Mouse (Mus musculus): ENCODE measurements around the gene Rpl22. TPM values are rescaled to one million over a fixed set of nuclear protein-coding genes. Genes with fewer than 3 reads are reported as not detected.

The Rpl22 gene
- polyA plus RNA-seq, 1 experiment from 2014 or later: 441 TPM

DNA sequence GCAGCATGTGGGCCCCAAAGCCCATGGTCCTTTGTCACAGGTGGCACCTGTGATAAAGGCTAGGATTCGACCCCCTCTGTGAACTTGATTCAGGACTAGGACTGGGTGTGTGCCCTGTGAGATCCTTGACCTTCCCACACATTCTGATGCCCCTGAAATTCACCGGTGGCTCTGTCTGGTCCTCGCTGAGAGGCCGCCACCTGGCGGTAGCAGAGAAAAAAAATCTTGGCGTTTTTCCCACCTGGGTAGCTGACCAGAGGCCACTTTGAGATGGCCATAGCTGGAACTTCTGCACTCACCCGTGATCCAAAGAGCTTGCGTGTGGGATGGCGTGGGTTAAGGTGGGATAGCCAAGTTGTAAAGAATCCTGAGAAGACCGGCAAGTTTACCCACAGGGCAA lies 40.0 kb upstream of the Rpl22 start:
- no peak overlapping the region for H3K27ac ChIP-seq (replicated peaks; ENCODE audit: low read depth, low read length)
- no peaks in the 10 kb centered on the region for H3K36me3 ChIP-seq (replicated peaks; ENCODE audit: control insufficient read depth, insufficient read depth, low read depth, low read length)
- no peaks in the 10 kb centered on the region for H3K9me3 ChIP-seq (replicated peaks; ENCODE audit: control insufficient read depth, low read length)
- peaks cover 87% of the 10 kb centered on the region for H3K27me3 ChIP-seq (ENCODE audit: control insufficient read depth, insufficient read depth, low read length)
- no peak overlapping the region for H3K4me3 ChIP-seq (ENCODE audit: low read depth, low read length)
- 3% methylated on average over 10 of the region's 10 CpGs for WGBS
- peaks cover 7% of the 10 kb centered on the region for H3K4me1 ChIP-seq (ENCODE audit: control insufficient read depth, insufficient read depth, low read length)
- no peak overlapping the region for H3K4me2 ChIP-seq (ENCODE audit: low read depth, low read length)
- DNase-seq (ENCODE audit: low spot score) (peak; percentile 78), ATAC-seq (replicated peaks; ENCODE audit: insufficient number of reproducible peaks, low FRiP score, low TSS enrichment, low read depth) (no peak)
- no peak overlapping the region for H3K9ac ChIP-seq (replicated peaks; ENCODE audit: low read length)

- H3K9me3 ChIP-seq (replicated peaks; ENCODE audit: control insufficient read depth, low read length): no peaks in the 10 kb centered on the region
- peak overlapping the region; percentile 21 for H3K4me2 ChIP-seq (ENCODE audit: low read depth, low read length)
- 0 out of 2 replicates have a peak overlapping the region, but pooled peaks have one; percentile 11 for H3K4me3 ChIP-seq (ENCODE audit: low read depth, low read length)
- H3K4me1 ChIP-seq (ENCODE audit: control insufficient read depth, insufficient read depth, low read length): peaks cover 7% of the 10 kb centered on the region
- WGBS: 2% methylated on average over 32 of the region's 32 CpGs
- DNase-seq (ENCODE audit: low spot score) (no peak), ATAC-seq (replicated peaks; ENCODE audit: insufficient number of reproducible peaks, low FRiP score, low TSS enrichment, low read depth) (no peak)
- no peaks in the 10 kb centered on the region for H3K36me3 ChIP-seq (replicated peaks; ENCODE audit: control insufficient read depth, insufficient read depth, low read depth, low read length)
- peaks cover 89% of the 10 kb centered on the region for H3K27me3 ChIP-seq (ENCODE audit: control insufficient read depth, insufficient read depth, low read length)
- no peak overlapping the region for H3K27ac ChIP-seq (replicated peaks; ENCODE audit: low read depth, low read length)
- H3K9ac ChIP-seq (replicated peaks; ENCODE audit: low read length): no peak overlapping the region
Measured at GRCm38 (mm10) chr4:152286183-152286582, 39.4 kb upstream of the Rpl22 start.

DNA sequence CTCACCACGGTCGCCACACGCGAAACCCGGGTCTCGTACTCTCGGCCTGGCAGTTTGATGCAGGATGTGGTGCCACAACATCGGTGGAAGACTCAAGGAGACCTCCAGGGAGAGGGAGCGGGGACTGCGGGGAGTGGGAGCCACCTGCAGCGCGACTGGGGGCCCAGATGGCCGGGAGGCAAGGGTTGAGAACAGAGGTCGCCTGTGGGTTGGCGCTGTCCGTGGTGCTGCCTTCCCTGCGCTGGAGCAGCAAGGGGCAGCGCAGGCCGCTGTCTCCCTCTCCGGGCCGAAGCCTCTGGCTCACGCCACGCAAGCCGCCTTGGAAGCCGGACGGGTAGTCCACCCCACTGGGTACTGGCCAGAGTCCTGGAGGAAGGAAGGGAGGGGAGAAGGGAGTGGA lies 38.7 kb upstream of the Rpl22 start:
- Histone ChIP-seq H3K4me3 (ENCODE audit: low read depth, low read length) (no peak overlapping the region), H3K27ac (replicated peaks; ENCODE audit: low read depth, low read length) (no peak overlapping the region), H3K4me2 (ENCODE audit: low read depth, low read length) (no peak overlapping the region), H3K36me3 (replicated peaks; ENCODE audit: control insufficient read depth, insufficient read depth, low read depth, low read length) (no peaks in the 10 kb centered on the region), H3K4me1 (ENCODE audit: control insufficient read depth, insufficient read depth, low read length) (peaks cover 7% of the 10 kb centered on the region), H3K27me3 (ENCODE audit: control insufficient read depth, insufficient read depth, low read length) (peaks cover 89% of the 10 kb centered on the region), H3K9me3 (replicated peaks; ENCODE audit: control insufficient read depth, low read length) (no peaks in the 10 kb centered on the region), H3K9ac (replicated peaks; ENCODE audit: low read length) (no peak overlapping the region)
- ATAC-seq (replicated peaks; ENCODE audit: insufficient number of reproducible peaks, low FRiP score, low TSS enrichment, low read depth) (no peak), DNase-seq (ENCODE audit: low spot score) (peak; percentile 78)
- WGBS: 5% methylated on average over 26 of the region's 26 CpGs

GRCm38 (mm10) chr4:152287317-152288120 lies 38.0 kb upstream of the Rpl22 start:
- H3K9me3 ChIP-seq (replicated peaks; ENCODE audit: control insufficient read depth, low read length): no peaks in the 10 kb centered on the region
- ATAC-seq (replicated peaks; ENCODE audit: insufficient number of reproducible peaks, low FRiP score, low TSS enrichment, low read depth) (no peak), DNase-seq (ENCODE audit: low spot score) (no peak)
- H3K4me3 ChIP-seq (ENCODE audit: low read depth, low read length): no peak overlapping the region
- H3K4me2 ChIP-seq (ENCODE audit: low read depth, low read length): no peak overlapping the region
- H3K27me3 ChIP-seq (ENCODE audit: control insufficient read depth, insufficient read depth, low read length): peaks cover 89% of the 10 kb centered on the region
- H3K9ac ChIP-seq (replicated peaks; ENCODE audit: low read length): no peak overlapping the region
- H3K27ac ChIP-seq (replicated peaks; ENCODE audit: low read depth, low read length): no peak overlapping the region
- WGBS: 13% methylated on average over 19 of the region's 19 CpGs
- H3K36me3 ChIP-seq (replicated peaks; ENCODE audit: control insufficient read depth, insufficient read depth, low read depth, low read length): no peaks in the 10 kb centered on the region
- peaks cover 7% of the 10 kb centered on the region for H3K4me1 ChIP-seq (ENCODE audit: control insufficient read depth, insufficient read depth, low read length)

- H3K4me2 ChIP-seq (ENCODE audit: low read depth, low read length): no peak overlapping the region
- DNase-seq (ENCODE audit: low spot score) (no peak), ATAC-seq (replicated peaks; ENCODE audit: insufficient number of reproducible peaks, low FRiP score, low TSS enrichment, low read depth) (no peak)
- 40% methylated on average over 18 of the region's 18 CpGs for WGBS
- no peak overlapping the region for H3K4me3 ChIP-seq (ENCODE audit: low read depth, low read length)
- no peak overlapping the region for H3K27ac ChIP-seq (replicated peaks; ENCODE audit: low read depth, low read length)
- no peaks in the 10 kb centered on the region for H3K36me3 ChIP-seq (replicated peaks; ENCODE audit: control insufficient read depth, insufficient read depth, low read depth, low read length)
- peaks cover under 1% of the 10 kb centered on the region; the same call in 1 of the 2 replicates for H3K4me1 ChIP-seq (ENCODE audit: control insufficient read depth, insufficient read depth, low read length)
- H3K9me3 ChIP-seq (replicated peaks; ENCODE audit: control insufficient read depth, low read length): no peaks in the 10 kb centered on the region
- no peak overlapping the region for H3K9ac ChIP-seq (replicated peaks; ENCODE audit: low read length)
- H3K27me3 ChIP-seq (ENCODE audit: control insufficient read depth, insufficient read depth, low read length): peaks cover 89% of the 10 kb centered on the region
Measured at GRCm38 (mm10) chr4:152288398-152288945, 37.1 kb upstream of the Rpl22 start.

DNA sequence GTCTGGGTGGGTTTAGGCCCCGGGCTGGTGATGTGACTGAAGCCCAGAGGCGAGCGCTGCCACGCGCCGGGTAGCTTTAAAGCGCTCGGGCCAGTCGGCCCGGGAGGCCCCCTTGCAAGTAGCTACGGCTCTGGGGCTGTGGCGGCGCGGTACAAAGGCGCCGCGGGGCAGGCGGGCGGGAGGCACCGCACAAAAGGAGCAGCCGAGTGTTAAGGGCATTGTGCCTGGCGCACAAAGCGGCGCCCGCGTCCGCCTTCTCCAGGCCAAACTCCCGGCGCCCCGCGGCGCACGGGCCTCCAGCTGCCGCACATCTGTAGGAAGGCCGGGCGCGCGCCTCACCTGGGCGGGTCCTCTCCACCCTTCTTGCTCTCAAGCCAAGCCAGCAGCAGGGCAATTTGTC lies 35.2 kb upstream of the Rpl22 start:
- H3K9me3 ChIP-seq (replicated peaks; ENCODE audit: control insufficient read depth, low read length): no peaks in the 10 kb centered on the region
- peaks cover 73% of the 10 kb centered on the region for H3K27me3 ChIP-seq (ENCODE audit: control insufficient read depth, insufficient read depth, low read length)
- H3K4me1 ChIP-seq (ENCODE audit: control insufficient read depth, insufficient read depth, low read length): no peaks in the 10 kb centered on the region
- under 1% methylated on average over 38 of the region's 39 CpGs for WGBS
- peak overlapping the region; percentile 20 for H3K4me3 ChIP-seq (ENCODE audit: low read depth, low read length)
- peak overlapping the region; percentile 40 for H3K4me2 ChIP-seq (ENCODE audit: low read depth, low read length)
- H3K27ac ChIP-seq (replicated peaks; ENCODE audit: low read depth, low read length): no peak overlapping the region
- H3K9ac ChIP-seq (replicated peaks; ENCODE audit: low read length): peak overlapping the region; percentile 49
- DNase-seq (ENCODE audit: low spot score) (peak; percentile 35), ATAC-seq (replicated peaks; ENCODE audit: insufficient number of reproducible peaks, low FRiP score, low TSS enrichment, low read depth) (0 out of 2 replicates have a peak, but pooled peaks have one; percentile 27)
- no peaks in the 10 kb centered on the region for H3K36me3 ChIP-seq (replicated peaks; ENCODE audit: control insufficient read depth, insufficient read depth, low read depth, low read length)

GRCm38 (mm10) chr4:152290991-152291390 lies 34.6 kb upstream of the Rpl22 start:
- no peaks in the 10 kb centered on the region for H3K9me3 ChIP-seq (replicated peaks; ENCODE audit: control insufficient read depth, low read length)
- ATAC-seq (replicated peaks; ENCODE audit: insufficient number of reproducible peaks, low FRiP score, low TSS enrichment, low read depth) (no peak), DNase-seq (ENCODE audit: low spot score) (no peak)
- no peak overlapping the region for H3K27ac ChIP-seq (replicated peaks; ENCODE audit: low read depth, low read length)
- peaks cover 66% of the 10 kb centered on the region for H3K27me3 ChIP-seq (ENCODE audit: control insufficient read depth, insufficient read depth, low read length)
- no peak overlapping the region for H3K4me3 ChIP-seq (ENCODE audit: low read depth, low read length)
- WGBS: 5% methylated on average over 11 of the region's 11 CpGs
- no peak overlapping the region for H3K9ac ChIP-seq (replicated peaks; ENCODE audit: low read length)
- H3K36me3 ChIP-seq (replicated peaks; ENCODE audit: control insufficient read depth, insufficient read depth, low read depth, low read length): no peaks in the 10 kb centered on the region
- no peak overlapping the region for H3K4me2 ChIP-seq (ENCODE audit: low read depth, low read length)
- H3K4me1 ChIP-seq (ENCODE audit: control insufficient read depth, insufficient read depth, low read length): no peaks in the 10 kb centered on the region

- no peak within 1 kb of the TSS for H3K27ac ChIP-seq (replicated peaks; ENCODE audit: low read depth, low read length)
- no peaks in the 10 kb centered on the region for H3K4me1 ChIP-seq (ENCODE audit: control insufficient read depth, insufficient read depth, low read length)
- 21% methylated on average over 6 of the region's 6 CpGs for WGBS
Measured at GRCm38 (mm10) chr4:152291562-152291961, 34.0 kb upstream of the Rpl22 start, which contains the start of gene Hes3. TSS of gene Hes3 (minus strand) at chr4:152291662.

More at GRCm38 (mm10) chr4:152291562-152291961, 34.0 kb upstream of the Rpl22 start, which contains the start of gene Hes3:
- Histone ChIP-seq H3K9me3 (replicated peaks; ENCODE audit: control insufficient read depth, low read length) (no peaks in the 10 kb centered on the region), H3K36me3 (replicated peaks; ENCODE audit: control insufficient read depth, insufficient read depth, low read depth, low read length) (no peaks in the 10 kb centered on the region), H3K9ac (replicated peaks; ENCODE audit: low read length) (peak within 1 kb of the TSS; percentile 49), H3K4me2 (ENCODE audit: low read depth, low read length) (peak within 1 kb of the TSS; percentile 40), H3K4me3 (ENCODE audit: low read depth, low read length) (peak within 1 kb of the TSS; percentile 20), H3K27me3 (ENCODE audit: control insufficient read depth, insufficient read depth, low read length) (peaks cover 61% of the 10 kb centered on the region)
- no peak for ATAC-seq (replicated peaks; ENCODE audit: insufficient number of reproducible peaks, low FRiP score, low TSS enrichment, low read depth)
- no peak for DNase-seq (ENCODE audit: low spot score)
